Mouse (Mus musculus) testis, adult 2 months (tissue): ENCODE measurements around the gene Esm1. TPM values are rescaled to one million over a fixed set of nuclear protein-coding genes. Genes with fewer than 3 reads are reported as not detected.
A peak's percentile ranks its signal among the peaks of the same experiment; 100 is the strongest.

ENCODE experiments used
- H3K27ac ChIP-seq: fragments of 200-500 bp; 2 replicates; pipeline ENCODE4 v1.5.1; 2012; ENCODE audit warnings: low read depth, low read length; ENCODE audit not compliant: control insufficient read depth, insufficient read depth
- H3K27me3 ChIP-seq: fragments of 200-500 bp; 2 replicates; pipeline ENCODE4 v1.6.1; 2012; ENCODE audit warnings: mild to moderate bottlenecking, low read length, moderate library complexity; ENCODE audit not compliant: control insufficient read depth, insufficient read depth
- H3K36me3 ChIP-seq: fragments of 200-500 bp; 2 replicates; pipeline ENCODE4 v1.6.1; 2012; ENCODE audit warnings: mild to moderate bottlenecking, low read length; ENCODE audit not compliant: control insufficient read depth, insufficient read depth
- H3K4me1 ChIP-seq: fragments of 200-500 bp; 2 replicates; pipeline ENCODE4 v1.6.1; 2012; ENCODE audit warnings: low read length; ENCODE audit not compliant: control insufficient read depth, insufficient read depth
- H3K4me3 ChIP-seq: fragments of 200-500 bp; 2 replicates; pipeline ENCODE4 v1.5.1; 2012; ENCODE audit warnings: low read depth, mild to moderate bottlenecking, low read length, moderate library complexity, mixed read lengths; ENCODE audit not compliant: control insufficient read depth
- CTCF ChIP-seq: fragments of 200-500 bp; IDR thresholded peaks from 2 replicates; pipeline ENCODE4 v1.5.1; 2012; ENCODE audit warnings: low read depth, mild to moderate bottlenecking, inconsistent platforms, low read length, moderate library complexity; ENCODE audit not compliant: control insufficient read depth, insufficient read depth, insufficient replicate concordance
- POLR2A ChIP-seq: fragments of 200-500 bp; IDR thresholded peaks from 2 replicates; pipeline ENCODE4 v1.6.1; 2012; ENCODE audit warnings: low read depth, mild to moderate bottlenecking, inconsistent platforms, low read length, moderate library complexity; ENCODE audit not compliant: control insufficient read depth
- polyA plus RNA-seq: library from polyadenylated mRNA; depleted of rRNA; stranded (reverse); fragments of >200 nt; gene quantifications from 2 replicates; pipeline ENCODE4 v1.2.3, GENCODE M21; 2012; rRNA removed

The Esm1 gene
- 0.05 and 0.07 TPM in 2 replicates for polyA plus RNA-seq

GRCm38 (mm10) chr13:113209624-113210023, at the start of gene Esm1:
Esm1 (plus strand) TSS chr13:113209659.
- H3K27me3 ChIP-seq: no peaks in the 10 kb centered on the region
- H3K27ac ChIP-seq: no peak within 1 kb of the TSS
- no peak for TF ChIP-seq CTCF
- no peak for TF ChIP-seq POLR2A
- H3K36me3 ChIP-seq: no peaks in the 10 kb centered on the region
- no peaks in the 10 kb centered on the region for H3K4me1 ChIP-seq
- H3K4me3 ChIP-seq: no peak within 1 kb of the TSS; the same call in 1 of the 2 replicates

GRCm38 (mm10) chr13:113164252-113165005, 45.0 kb upstream of the Esm1 start:
- Histone ChIP-seq H3K27ac (no peak overlapping the region), H3K4me1 (peaks cover 2% of the 10 kb centered on the region; the same call in 1 of the 2 replicates), H3K36me3 (no peaks in the 10 kb centered on the region), H3K4me3 (peak overlapping the region; percentile 39; the same call in 1 of the 2 replicates), H3K27me3 (no peaks in the 10 kb centered on the region)
- no peak for TF ChIP-seq CTCF
- no peak for TF ChIP-seq POLR2A

- H3K27ac ChIP-seq: no peak overlapping the region
- H3K36me3 ChIP-seq: no peaks in the 10 kb centered on the region
- no peaks in the 10 kb centered on the region for H3K27me3 ChIP-seq
- H3K4me1 ChIP-seq: no peaks in the 10 kb centered on the region
- TF ChIP-seq CTCF: no peak
- TF ChIP-seq POLR2A: no peak
- H3K4me3 ChIP-seq: no peak overlapping the region
Measured at GRCm38 (mm10) chr13:113168018-113168534, 41.4 kb upstream of the Esm1 start.

- TF ChIP-seq CTCF (no peak), POLR2A (no peak)
- H3K27me3 ChIP-seq: no peaks in the 10 kb centered on the region
- H3K27ac ChIP-seq: no peak overlapping the region
- no peaks in the 10 kb centered on the region for H3K4me1 ChIP-seq
- no peaks in the 10 kb centered on the region for H3K36me3 ChIP-seq
- H3K4me3 ChIP-seq: no peak overlapping the region
Measured at GRCm38 (mm10) chr13:113170256-113170655, 39.2 kb upstream of the Esm1 start.

GRCm38 (mm10) chr13:113174162-113174561, 35.3 kb upstream of the Esm1 start:
- Histone ChIP-seq H3K27me3 (no peaks in the 10 kb centered on the region), H3K36me3 (no peaks in the 10 kb centered on the region), H3K4me3 (no peak overlapping the region), H3K4me1 (no peaks in the 10 kb centered on the region), H3K27ac (no peak overlapping the region)
- TF ChIP-seq POLR2A (no peak), CTCF (no peak)

GRCm38 (mm10) chr13:113183310-113183709, 26.1 kb upstream of the Esm1 start:
- TF ChIP-seq POLR2A: no peak
- TF ChIP-seq CTCF: no peak
- Histone ChIP-seq H3K4me1 (no peaks in the 10 kb centered on the region), H3K4me3 (no peak overlapping the region), H3K27ac (no peak overlapping the region), H3K27me3 (no peaks in the 10 kb centered on the region), H3K36me3 (no peaks in the 10 kb centered on the region)

- TF ChIP-seq POLR2A (no peak), CTCF (no peak)
Measured at GRCm38 (mm10) chr13:113183720-113184119, 25.7 kb upstream of the Esm1 start.

More at GRCm38 (mm10) chr13:113183720-113184119, 25.7 kb upstream of the Esm1 start:
- no peaks in the 10 kb centered on the region for H3K4me1 ChIP-seq
- H3K27ac ChIP-seq: no peak overlapping the region
- H3K36me3 ChIP-seq: no peaks in the 10 kb centered on the region
- no peaks in the 10 kb centered on the region for H3K27me3 ChIP-seq
- no peak overlapping the region for H3K4me3 ChIP-seq
